Mouse (Mus musculus) MEL (cell line): ENCODE results near the gene Ltc4s. TPM values are rescaled to one million over a fixed set of nuclear protein-coding genes. Genes with fewer than 3 reads are reported as not detected.

Experiments
- DNase-seq: peaks from one replicate; pipeline ENCODE4 v3.0.0; 2011; ENCODE audit warnings: low read depth, low spot score
- H3K27ac ChIP-seq: 2 replicates; pipeline ENCODE4 v1.5.1; 2012; ENCODE audit warnings: low read depth, mild to moderate bottlenecking, control low read depth, low read length, moderate library complexity; ENCODE audit not compliant: control insufficient read depth
- H3K27me3 ChIP-seq, 2 experiments: fragments of 150-350 bp in 1 of 2; sonication (generic) in 1 of 2; 2 replicates each; pipeline ENCODE4 v1.6.1; 2012; ENCODE audit warnings: low read length in 2 of 2, mild to moderate bottlenecking in 2 of 2, improper control_type of control experiment in 1 of 2, moderate library complexity in 1 of 2; ENCODE audit not compliant: insufficient read depth in 2 of 2, control insufficient read depth in 1 of 2
- H3K36me3 ChIP-seq, 2 experiments: 2 replicates each; pipeline ENCODE4 v1.6.1; 2012 to 2014; ENCODE audit warnings: low read length in 2 of 2, improper control_type of control experiment in 1 of 2, inconsistent platforms in 1 of 2, mild to moderate bottlenecking in 1 of 2; ENCODE audit not compliant: insufficient read depth in 2 of 2, control insufficient read depth in 1 of 2
- H3K4me1 ChIP-seq, 2 experiments: fragments of 150-350 bp in 1 of 2; sonication (generic) in 1 of 2; 2 replicates each; pipeline ENCODE4 v1.6.1; 2012; ENCODE audit warnings: low read length in 2 of 2, improper control_type of control experiment in 1 of 2, mild to moderate bottlenecking in 1 of 2; ENCODE audit not compliant: insufficient read depth in 2 of 2, control insufficient read depth in 1 of 2
- H3K4me3 ChIP-seq, 2 experiments: fragments of 150-350 bp in 1 of 2; sonication (generic) in 1 of 2; 2 replicates each; pipeline ENCODE4 v1.5.1; 2012; ENCODE audit warnings: low read depth in 2 of 2, low read length in 2 of 2, mild to moderate bottlenecking in 2 of 2, moderate library complexity in 2 of 2, control low read depth in 1 of 2, improper control_type of control experiment in 1 of 2; ENCODE audit not compliant: control insufficient read depth in 1 of 2, insufficient read depth in 1 of 2
- H3K79me2 ChIP-seq: 2 replicates; pipeline ENCODE4 v1.6.1; 2012; ENCODE audit warnings: mild to moderate bottlenecking, low read length, moderate library complexity; ENCODE audit not compliant: control insufficient read depth, poor library complexity, insufficient read depth
- H3K9ac ChIP-seq: 2 replicates; pipeline ENCODE4 v1.6.1; 2012; ENCODE audit warnings: low read depth, mild to moderate bottlenecking, control low read depth, low read length, moderate library complexity; ENCODE audit not compliant: control insufficient read depth, poor library complexity, severe bottlenecking
- H3K9me3 ChIP-seq: fragments of 150-350 bp; sonication (generic); replicated peaks from 2 replicates; pipeline ENCODE4 v1.6.1; 2012; ENCODE audit warnings: mild to moderate bottlenecking, low read length, improper control_type of control experiment, moderate library complexity; ENCODE audit not compliant: insufficient read depth
- BHLHE40 ChIP-seq: IDR thresholded peaks from 2 replicates; pipeline ENCODE4 v1.6.1; 2012; ENCODE audit warnings: low read depth, mild to moderate bottlenecking, inconsistent platforms, low read length, improper control_type of control experiment, borderline replicate concordance
- CHD1 ChIP-seq: IDR thresholded peaks from 2 replicates; pipeline ENCODE4 v1.6.1; 2012; ENCODE audit warnings: low read depth, mild to moderate bottlenecking, inconsistent platforms, low read length, improper control_type of control experiment
- ELF1 ChIP-seq: IDR thresholded peaks from 2 replicates; pipeline ENCODE4 v1.6.1; 2014; ENCODE audit warnings: low read depth, mild to moderate bottlenecking, inconsistent platforms, low read length, improper control_type of control experiment, moderate library complexity
- EP300 ChIP-seq, 2 experiments: IDR thresholded peaks; 2 replicates each; pipeline ENCODE4 v1.6.1; 2011; ENCODE audit warnings: improper control_type of control experiment in 2 of 2, low read length in 2 of 2, low read depth in 1 of 2, mild to moderate bottlenecking in 1 of 2
- ETS1 ChIP-seq: IDR thresholded peaks from 2 replicates; pipeline ENCODE4 v1.6.1; 2012; ENCODE audit warnings: low read depth, mild to moderate bottlenecking, inconsistent platforms, low read length, improper control_type of control experiment, moderate library complexity
- GATA1 ChIP-seq: IDR thresholded peaks from 2 replicates; pipeline ENCODE4 v1.6.1; 2011; ENCODE audit warnings: low read depth, low read length, improper control_type of control experiment
- HCFC1 ChIP-seq: IDR thresholded peaks from 2 replicates; pipeline ENCODE4 v1.6.1; 2012; ENCODE audit warnings: low read depth, mild to moderate bottlenecking, inconsistent platforms, low read length, improper control_type of control experiment, moderate library complexity
- JUND ChIP-seq: IDR thresholded peaks from 2 replicates; pipeline ENCODE4 v1.6.1; 2011; ENCODE audit warnings: low read depth, mild to moderate bottlenecking, improper control_type of control experiment, low read length
- MAFK ChIP-seq: IDR thresholded peaks from 2 replicates; pipeline ENCODE4 v1.6.1; 2011; ENCODE audit warnings: low read depth, mild to moderate bottlenecking, low read length, improper control_type of control experiment, borderline replicate concordance
- MAX ChIP-seq: IDR thresholded peaks from 2 replicates; pipeline ENCODE4 v1.6.1; 2011; ENCODE audit warnings: low read length, improper control_type of control experiment
- MAZ ChIP-seq: IDR thresholded peaks from 2 replicates; pipeline ENCODE4 v1.6.1; 2012; ENCODE audit warnings: low read depth, mild to moderate bottlenecking, inconsistent platforms, low read length, improper control_type of control experiment
- MEF2A ChIP-seq: IDR thresholded peaks from 2 replicates; pipeline ENCODE4 v1.6.1; 2014; ENCODE audit warnings: low read depth, mild to moderate bottlenecking, inconsistent platforms, low read length, improper control_type of control experiment; ENCODE audit not compliant: poor library complexity, insufficient replicate concordance, severe bottlenecking; ENCODE audit errors: extremely low read depth
- MXI1 ChIP-seq: IDR thresholded peaks from 2 replicates; pipeline ENCODE4 v1.6.1; 2011; ENCODE audit warnings: mild to moderate bottlenecking, low read depth, low read length, improper control_type of control experiment
- MYC ChIP-seq: IDR thresholded peaks from 2 replicates; pipeline ENCODE4 v1.6.1; 2011; ENCODE audit warnings: low read depth, mild to moderate bottlenecking, low read length, improper control_type of control experiment, moderate library complexity
- POLR2A ChIP-seq, 2 experiments: IDR thresholded peaks; 2 replicates each; pipeline ENCODE4 v1.6.1; 2011 to 2012; ENCODE audit warnings: low read length in 2 of 2, mild to moderate bottlenecking in 2 of 2, control low read depth in 1 of 2, improper control_type of control experiment in 1 of 2, low read depth in 1 of 2, moderate library complexity in 1 of 2; ENCODE audit not compliant: control insufficient read depth in 1 of 2, insufficient read depth in 1 of 2, poor library complexity in 1 of 2
- POLR2AphosphoS2 ChIP-seq: IDR thresholded peaks from 2 replicates; pipeline ENCODE4 v1.6.1; 2011; ENCODE audit warnings: low read length, improper control_type of control experiment
- POLR2AphosphoS5 ChIP-seq: IDR thresholded peaks from 2 replicates; pipeline ENCODE4 v1.6.1; 2012; ENCODE audit warnings: low read depth, borderline replicate concordance, mild to moderate bottlenecking, inconsistent platforms, low read length, moderate library complexity, mixed read lengths
- SMC3 ChIP-seq: IDR thresholded peaks from 2 replicates; pipeline ENCODE4 v1.6.1; 2011; ENCODE audit warnings: low read depth, low read length, improper control_type of control experiment
- TAL1 ChIP-seq: IDR thresholded peaks from 2 replicates; pipeline ENCODE4 v1.6.1; 2012; ENCODE audit warnings: mild to moderate bottlenecking, inconsistent platforms, low read length, moderate library complexity, mixed read lengths
- TBP ChIP-seq: IDR thresholded peaks from 2 replicates; pipeline ENCODE4 v1.8.0; 2011; ENCODE audit warnings: low read depth, low read length, improper control_type of control experiment
- UBTF ChIP-seq: IDR thresholded peaks from 2 replicates; pipeline ENCODE4 v1.6.1; 2012; ENCODE audit warnings: low read depth, mild to moderate bottlenecking, inconsistent platforms, low read length, improper control_type of control experiment, moderate library complexity, borderline replicate concordance; ENCODE audit not compliant: insufficient read depth
- USF1 ChIP-seq: IDR thresholded peaks from 2 replicates; pipeline ENCODE4 v1.6.1; 2014; ENCODE audit warnings: low read depth, mild to moderate bottlenecking, inconsistent platforms, low read length, improper control_type of control experiment, moderate library complexity
- USF2 ChIP-seq, 2 experiments: IDR thresholded peaks; 2 replicates each; pipeline ENCODE4 v1.6.1; 2011 to 2012; ENCODE audit warnings: improper control_type of control experiment in 2 of 2, low read length in 2 of 2, borderline replicate concordance in 1 of 2, inconsistent platforms in 1 of 2, low read depth in 1 of 2, mild to moderate bottlenecking in 1 of 2; ENCODE audit not compliant: insufficient read depth in 1 of 2
- ZNF384 ChIP-seq: IDR thresholded peaks from 2 replicates; pipeline ENCODE4 v1.6.1; 2012; ENCODE audit warnings: low read depth, mild to moderate bottlenecking, inconsistent platforms, low read length, improper control_type of control experiment
- polyA plus RNA-seq, 2 experiments: library from polyadenylated mRNA; stranded (reverse) in 1 of 2; unstranded in 1 of 2; fragments of >175 nt in 1 of 2; fragments of >200 nt in 1 of 2; gene quantifications; 2 replicates each; pipeline versions ENCODE4 v1.2.1 to v1.2.4; 2012; ENCODE audit warnings: low replicate concordance in 2 of 2, low read depth in 1 of 2; ENCODE audit not compliant: insufficient read length in 2 of 2, insufficient read depth in 1 of 2, missing spikeins in 1 of 2
- total RNA-seq: library from RNA; depleted of rRNA; stranded (reverse); fragments of 300-350 nt; gene quantifications from 2 replicates; pipeline ENCODE4 v1.2.3, GENCODE M21; 2012

Gene Ltc4s
- total and polyA plus RNA-seq, 3 experiments: 3.1 to 3.4 TPM; not detected in 1

- TF ChIP-seq UBTF (0 out of 2 replicates have a peak, but pooled peaks have one; percentile 9), ETS1 (no peak), MAX (no peak), MXI1 (no peak; the same call in 1 of the 2 replicates), ELF1 (no peak)
Measured at GRCm38 (mm10) chr11:50236540-50236936, 1.9 kb downstream of the Ltc4s start (continued).

GRCm38 (mm10) chr11:50234606-50235005 is 3.8 kb downstream of the Ltc4s start:
- no peak overlapping the region for H3K27ac ChIP-seq
- DNase-seq: no peak
- no peaks in the 10 kb centered on the region; the same call in 1 of the 2 replicates for H3K79me2 ChIP-seq
- H3K27me3 ChIP-seq: no peaks in the 10 kb centered on the region
- H3K4me1 ChIP-seq: peaks cover 3 to 15% of the 10 kb centered on the region in 2 experiments; a peak in 3 of 4 replicates
- H3K36me3 ChIP-seq: peaks cover 5 to 7% of the 10 kb centered on the region in 2 experiments; a peak in 3 of 4 replicates
- no peak overlapping the region for H3K9ac ChIP-seq
- no peak overlapping the region for H3K4me3 ChIP-seq
- H3K9me3 ChIP-seq: no peaks in the 10 kb centered on the region
- TF ChIP-seq GATA1 (no peak), HCFC1 (no peak), MAX (no peak), EP300 (IDR thresholded peaks at IDR 0.05; ENCODE audit: low read depth in 1 of 2, low read length in 2 of 2) (no peak), ZNF384 (no peak), MAFK (no peak), MEF2A (no peak), POLR2AphosphoS5 (no peak), USF2 (IDR thresholded peaks at IDR 0.05; ENCODE audit: borderline replicate concordance in 1 of 2, insufficient read depth in 1 of 2, low read depth in 1 of 2, low read length in 2 of 2) (no peak), TBP (no peak), MAZ (no peak), USF1 (no peak), POLR2AphosphoS2 (no peak), TAL1 (no peak), MYC (no peak), POLR2A (IDR thresholded peaks at IDR 0.05; ENCODE audit: control insufficient read depth in 1 of 2, insufficient read depth in 1 of 2, low read depth in 1 of 2, low read length in 2 of 2, poor library complexity in 1 of 2) (no peak), JUND (no peak), SMC3 (no peak), BHLHE40 (no peak), CHD1 (no peak)
